Mouse (Mus musculus) neural tube, embryonic 10.5 days (tissue): ENCODE data around the gene En2.

Experiments used
- DNase-seq: peaks from one replicate; pipeline ENCODE4 v3.0.0-alpha.2; 2017; ENCODE audit warnings: low spot score; ENCODE audit errors: extremely low spot score

The En2 gene

GRCm38 (mm10) chr5:28165358-28166255 lies at the start of gene En2:
Gene En2 (plus strand): TSS chr5:28165694.
- peak; percentile 81 for DNase-seq

- DNase-seq, result no peak
Measured at GRCm38 (mm10) chr5:28117251-28117880, 48.1 kb upstream of the En2 start.

GRCm38 (mm10) chr5:28117882-28118530 lies 47.5 kb upstream of the En2 start:
- DNase-seq, result peak; percentile 69

- no peak for DNase-seq
Measured at GRCm38 (mm10) chr5:28118531-28118925, 47.0 kb upstream of the En2 start.

GRCm38 (mm10) chr5:28119576-28119975 lies 45.9 kb upstream of the En2 start:
- peak; percentile 21 for DNase-seq

- peak; percentile 67 for DNase-seq
Measured at GRCm38 (mm10) chr5:28122491-28123454, 42.7 kb upstream of the En2 start.

- DNase-seq, result peak; percentile 48
Measured at GRCm38 (mm10) chr5:28123455-28123825, 42.1 kb upstream of the En2 start.

- DNase-seq, result peak; percentile 57
Measured at GRCm38 (mm10) chr5:28124321-28125230, 40.9 kb upstream of the En2 start.

GRCm38 (mm10) chr5:28128851-28129250 lies 36.6 kb upstream of the En2 start:
- no peak for DNase-seq

- no peak for DNase-seq
Measured at GRCm38 (mm10) chr5:28132231-28132630, 33.3 kb upstream of the En2 start.

GRCm38 (mm10) chr5:28136438-28136837 lies 29.1 kb upstream of the En2 start:
- no peak for DNase-seq

- no peak for DNase-seq
Measured at GRCm38 (mm10) chr5:28144555-28144954, 20.9 kb upstream of the En2 start.

- DNase-seq, result no peak
Measured at GRCm38 (mm10) chr5:28146018-28146417, 19.5 kb upstream of the En2 start.

GRCm38 (mm10) chr5:28148473-28148872 lies 17.0 kb upstream of the En2 start:
- DNase-seq, result no peak

GRCm38 (mm10) chr5:28149436-28149835 lies 16.1 kb upstream of the En2 start:
- DNase-seq, result no peak

GRCm38 (mm10) chr5:28157044-28157730 lies 8.3 kb upstream of the En2 start:
- no peak for DNase-seq

- no peak for DNase-seq
Measured at GRCm38 (mm10) chr5:28157781-28158180, 7.7 kb upstream of the En2 start.

- peak; percentile 60 for DNase-seq
Measured at GRCm38 (mm10) chr5:28158308-28159071, 7.0 kb upstream of the En2 start.

GRCm38 (mm10) chr5:28159072-28159458 lies 6.4 kb upstream of the En2 start:
- DNase-seq, result peak; percentile 40
